Mouse (Mus musculus) intestine, embryonic 14.5 days (tissue): Measurements from ENCODE around the gene Zdhhc25. TPM values are rescaled to one million over a fixed set of nuclear protein-coding genes. Genes with fewer than 3 reads are reported as not detected.

ENCODE experiments used
- ATAC-seq: fragments of 200-750 bp; cut with Nextera tagmentation; replicated peaks from 2 replicates; pipeline ENCODE4 v1.8.0; 2017; ENCODE audit warnings: low read depth, moderate number of reproducible peaks, moderate TSS enrichment, moderate library complexity; ENCODE audit not compliant: low FRiP score, low TSS enrichment
- DNase-seq: peaks from one replicate; pipeline ENCODE4 v3.0.0-alpha.2; 2018; ENCODE audit warnings: low spot score
- H3K27ac ChIP-seq: fragments of 300-500 bp; sonication (generic); 2 replicates; pipeline ENCODE4 v1.5.1; 2014; ENCODE audit warnings: low read depth, mild to moderate bottlenecking, control low read depth
- H3K27me3 ChIP-seq: fragments of 300-500 bp; sonication (generic); replicated peaks from 2 replicates; pipeline ENCODE4 v1.6.1; 2014; ENCODE audit warnings: low read length, control low read depth; ENCODE audit not compliant: control insufficient read depth, insufficient read depth
- H3K36me3 ChIP-seq: fragments of 300-500 bp; sonication (generic); 2 replicates; pipeline ENCODE4 v1.6.1; 2014; ENCODE audit warnings: low read length, control low read depth; ENCODE audit not compliant: control insufficient read depth, insufficient read depth
- H3K4me1 ChIP-seq: fragments of 300-500 bp; sonication (generic); replicated peaks from 2 replicates; pipeline ENCODE4 v1.6.1; 2014; ENCODE audit warnings: low read length, control low read depth, mixed read lengths; ENCODE audit not compliant: control insufficient read depth, insufficient read depth
- H3K4me2 ChIP-seq: fragments of 300-500 bp; sonication (generic); 2 replicates; pipeline ENCODE4 v1.6.1; 2014; ENCODE audit warnings: low read length
- H3K4me3 ChIP-seq: fragments of 300-500 bp; sonication (generic); 2 replicates; pipeline ENCODE4 v1.5.1; 2014; ENCODE audit warnings: low read depth, low read length, control low read depth, mixed read lengths
- H3K9ac ChIP-seq: fragments of 300-500 bp; sonication (generic); 2 replicates; pipeline ENCODE4 v1.6.1; 2014; ENCODE audit warnings: mild to moderate bottlenecking, low read length
- H3K9me3 ChIP-seq: fragments of 300-500 bp; sonication (generic); 2 replicates; pipeline ENCODE4 v1.6.1; 2016; ENCODE audit warnings: low read length, control low read depth; ENCODE audit not compliant: control insufficient read depth
- WGBS: fragments of 180-500 bp; shearing (Covaris S2); extraction: QIAGEN DNeasy Blood & Tissue Kit; methylation state at CpG from one replicate; pipeline ENCODE4 v1.1.7; 2014; 5-methylcytosine and 5-hydroxymethylcytosine counted together
- polyA plus RNA-seq: library from polyadenylated mRNA; unstranded; fragments of >200 nt; fragmentation: Nextera tagmentation; extraction: Ambion mirVana; gene quantifications from 2 replicates; pipeline ENCODE4 v1.2.1, GENCODE M21; 2014

The Zdhhc25 gene
- not detected in 2 replicates for polyA plus RNA-seq

- H3K9me3 ChIP-seq: no peaks in the 10 kb centered on the region
Observed at GRCm38 (mm10) chr15:88600002-88600401, at the start of gene Zdhhc25. Gene Zdhhc25 (plus strand): TSS chr15:88600302.

DNA sequence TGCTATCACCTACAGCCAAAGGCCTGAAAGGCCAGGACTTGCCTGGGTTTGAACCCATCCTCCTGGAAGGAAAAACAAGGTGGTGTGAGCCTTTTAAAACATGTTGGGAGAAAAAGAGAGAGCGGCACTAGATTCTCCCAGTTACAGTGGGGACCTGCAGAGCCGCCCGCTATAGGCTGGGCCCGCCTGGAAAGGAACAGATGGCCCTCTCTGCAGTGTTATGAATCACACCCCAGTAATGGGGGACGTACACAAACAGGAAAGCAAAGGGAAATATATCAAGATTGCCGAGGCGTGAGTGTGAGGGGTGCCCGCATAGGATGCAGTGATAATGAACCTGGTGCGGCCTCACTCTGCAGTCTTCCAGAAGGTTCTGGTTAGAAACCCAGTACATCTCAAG, 47.2 kb upstream of the Zdhhc25 start:
- Histone ChIP-seq H3K9me3 (no peaks in the 10 kb centered on the region), H3K4me3 (no peak overlapping the region), H3K27me3 (no peaks in the 10 kb centered on the region), H3K4me2 (no peak overlapping the region), H3K27ac (no peak overlapping the region), H3K36me3 (no peaks in the 10 kb centered on the region), H3K4me1 (no peaks in the 10 kb centered on the region), H3K9ac (no peak overlapping the region)
- ATAC-seq: no peak
- WGBS: 80% methylated on average over 9 of the region's 9 CpGs
- no peak for DNase-seq

More at GRCm38 (mm10) chr15:88600002-88600401, at the start of gene Zdhhc25:
- H3K27ac ChIP-seq: no peak within 1 kb of the TSS
- H3K27me3 ChIP-seq: no peaks in the 10 kb centered on the region
- H3K4me2 ChIP-seq: no peak within 1 kb of the TSS
- no peak within 1 kb of the TSS for H3K9ac ChIP-seq
- no peaks in the 10 kb centered on the region for H3K36me3 ChIP-seq
- DNase-seq (no peak), ATAC-seq (no peak)
- no peaks in the 10 kb centered on the region for H3K4me1 ChIP-seq
- H3K4me3 ChIP-seq: no peak within 1 kb of the TSS
- WGBS: 90% methylated on average over 4 of the region's 4 CpGs

- no peaks in the 10 kb centered on the region for H3K9me3 ChIP-seq
- H3K4me3 ChIP-seq: no peak overlapping the region
- H3K4me1 ChIP-seq: no peaks in the 10 kb centered on the region
- H3K4me2 ChIP-seq: no peak overlapping the region
- H3K9ac ChIP-seq: no peak overlapping the region
- DNase-seq (peak; percentile 62), ATAC-seq (no peak)
- no peaks in the 10 kb centered on the region for H3K27me3 ChIP-seq
- H3K36me3 ChIP-seq: no peaks in the 10 kb centered on the region
- no peak overlapping the region for H3K27ac ChIP-seq
- WGBS: 18% methylated on average over 8 of the region's 8 CpGs
Observed at GRCm38 (mm10) chr15:88555476-88555875, 44.6 kb upstream of the Zdhhc25 start.

- H3K9me3 ChIP-seq: no peaks in the 10 kb centered on the region
- WGBS: 52% methylated on average over 6 of the region's 6 CpGs
Observed at GRCm38 (mm10) chr15:88560637-88561036, 39.5 kb upstream of the Zdhhc25 start.

GRCm38 (mm10) chr15:88561058-88561730, 38.9 kb upstream of the Zdhhc25 start:
- DNase-seq (no peak), ATAC-seq (no peak)
- 4% methylated on average over 22 of the region's 22 CpGs for WGBS
- H3K9me3 ChIP-seq: no peaks in the 10 kb centered on the region
- no peak overlapping the region for H3K27ac ChIP-seq
- no peak overlapping the region for H3K9ac ChIP-seq
- H3K27me3 ChIP-seq: no peaks in the 10 kb centered on the region
- no peak overlapping the region for H3K4me3 ChIP-seq
- peak overlapping the region; percentile 22; the same call in 1 of the 2 replicates for H3K4me2 ChIP-seq
- no peaks in the 10 kb centered on the region for H3K4me1 ChIP-seq
- no peaks in the 10 kb centered on the region for H3K36me3 ChIP-seq

More at GRCm38 (mm10) chr15:88560637-88561036, 39.5 kb upstream of the Zdhhc25 start:
- DNase-seq (no peak), ATAC-seq (no peak)
- no peak overlapping the region for H3K27ac ChIP-seq
- H3K27me3 ChIP-seq: no peaks in the 10 kb centered on the region
- H3K9ac ChIP-seq: no peak overlapping the region
- H3K4me2 ChIP-seq: no peak overlapping the region; the same call in 1 of the 2 replicates
- H3K4me1 ChIP-seq: no peaks in the 10 kb centered on the region
- no peak overlapping the region for H3K4me3 ChIP-seq
- no peaks in the 10 kb centered on the region for H3K36me3 ChIP-seq

DNA sequence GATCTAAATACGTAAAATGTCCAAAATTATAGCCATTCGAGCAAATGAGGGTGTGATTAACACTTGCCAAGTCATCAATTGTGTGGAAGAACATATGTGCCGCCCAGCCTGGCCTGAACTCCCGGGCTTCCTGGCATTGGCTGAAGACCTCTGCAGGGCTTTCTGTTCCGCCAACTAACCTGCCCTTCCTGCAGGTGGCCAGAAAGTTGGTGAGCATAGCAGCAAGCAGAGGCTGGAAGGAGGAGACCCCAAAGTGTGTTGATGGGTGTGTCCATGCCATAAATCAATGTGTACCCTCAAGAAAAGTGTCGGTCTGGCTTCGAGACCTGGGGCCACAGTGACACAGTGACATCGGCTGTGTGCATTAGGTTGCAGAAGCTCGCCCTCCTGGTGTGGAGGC, 34.8 kb upstream of the Zdhhc25 start:
- ATAC-seq: no peak
- DNase-seq: no peak
- no peaks in the 10 kb centered on the region for H3K4me1 ChIP-seq
- 80% methylated on average over 9 of the region's 9 CpGs for WGBS
- no peaks in the 10 kb centered on the region for H3K36me3 ChIP-seq
- H3K27me3 ChIP-seq: no peaks in the 10 kb centered on the region
- H3K9ac ChIP-seq: no peak overlapping the region
- no peak overlapping the region for H3K4me2 ChIP-seq
- H3K9me3 ChIP-seq: no peaks in the 10 kb centered on the region
- H3K4me3 ChIP-seq: no peak overlapping the region
- H3K27ac ChIP-seq: no peak overlapping the region

DNA sequence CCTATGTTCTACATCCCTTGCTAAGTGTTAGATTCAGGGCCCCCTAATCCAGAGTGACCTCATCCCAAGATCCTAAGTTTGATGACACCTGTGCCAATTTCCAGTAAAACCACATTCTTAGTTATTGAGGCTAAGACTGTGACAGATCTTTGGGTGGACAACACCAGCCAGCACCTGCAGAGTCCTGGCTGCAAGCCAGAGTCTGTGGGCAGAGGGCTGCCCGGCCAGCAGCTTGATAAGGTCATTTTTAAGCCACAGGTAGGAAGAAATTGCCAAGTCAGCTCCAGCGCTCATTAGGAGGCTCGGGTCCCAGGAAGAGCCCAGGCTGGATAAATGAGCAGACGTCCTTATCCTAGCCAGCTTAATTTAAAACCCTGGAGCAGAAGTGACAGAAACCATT, 34.3 kb upstream of the Zdhhc25 start:
- no peaks in the 10 kb centered on the region for H3K27me3 ChIP-seq
- H3K4me3 ChIP-seq: no peak overlapping the region
- no peaks in the 10 kb centered on the region for H3K4me1 ChIP-seq
- no peak overlapping the region for H3K4me2 ChIP-seq
- no peaks in the 10 kb centered on the region for H3K36me3 ChIP-seq
- ATAC-seq (no peak), DNase-seq (no peak)
- no peak overlapping the region for H3K9ac ChIP-seq
- H3K27ac ChIP-seq: no peak overlapping the region
- WGBS: 76% methylated on average over 4 of the region's 4 CpGs
- H3K9me3 ChIP-seq: no peaks in the 10 kb centered on the region

- no peak for ATAC-seq
Observed at GRCm38 (mm10) chr15:88570697-88571096, 29.4 kb upstream of the Zdhhc25 start.

GRCm38 (mm10) chr15:88579461-88579860, 20.6 kb upstream of the Zdhhc25 start:
- WGBS: 88% methylated on average over 6 of the region's 6 CpGs
- Histone ChIP-seq H3K27me3 (no peaks in the 10 kb centered on the region), H3K4me1 (no peaks in the 10 kb centered on the region), H3K9ac (no peak overlapping the region), H3K4me2 (no peak overlapping the region), H3K9me3 (no peaks in the 10 kb centered on the region), H3K4me3 (no peak overlapping the region), H3K27ac (no peak overlapping the region), H3K36me3 (no peaks in the 10 kb centered on the region)
- ATAC-seq: no peak
- DNase-seq: no peak

More at GRCm38 (mm10) chr15:88570697-88571096, 29.4 kb upstream of the Zdhhc25 start:
- Histone ChIP-seq H3K27me3 (no peaks in the 10 kb centered on the region), H3K4me1 (no peaks in the 10 kb centered on the region), H3K36me3 (no peaks in the 10 kb centered on the region), H3K9ac (no peak overlapping the region), H3K27ac (no peak overlapping the region), H3K9me3 (no peaks in the 10 kb centered on the region), H3K4me2 (no peak overlapping the region), H3K4me3 (no peak overlapping the region)
- 80% methylated on average over 17 of the region's 17 CpGs for WGBS
- DNase-seq: no peak
